Comparison of ENCODE assay signal across 12 mouse cellular contexts in genomic region chr2:29839460-29839859, GRCm38 (mm10). TPM values are rescaled to one million over a fixed set of nuclear protein-coding genes. Genes with fewer than 3 reads are reported as not detected.
DNase-seq lines count a peak whose midpoint lies in the region; ATAC-seq and TF ChIP-seq lines count a peak whose summit lies in the region.
"Had no signal": no experiment of that assay in that cellular context is flagged by ENCODE, and none has a peak within 500 bp of the region (broad histone marks: within the 10 kb centered on the region; RNA-seq: fewer than 3 reads in every experiment).

No protein-coding gene starts in this region.

- DNase-seq in forebrain, embryonic 10.5 days (ENCODE audit: extremely low spot score, low spot score) = no peak
- peak; percentile 78 for DNase-seq in brain, embryonic 14.5 days (ENCODE audit: low read depth)
- peak; percentile 27 for DNase-seq in midbrain, postnatal 0 days (ENCODE audit: low spot score)
- DNase-seq in urinary bladder, adult 18-20 months (ENCODE audit: low spot score in 2 of 2) = no peak
- no peak for DNase-seq in heart, adult 8-10 months (ENCODE audit: low spot score)
- DNase-seq: cerebellum, adult 8-10 months had no signal

- TF ChIP-seq POLR2A in brain, embryonic 14.5 days (IDR thresholded peaks at IDR 0.05; ENCODE audit: borderline replicate concordance, extremely low read depth, insufficient read depth, insufficient read length, poor library complexity, severe bottlenecking) = no peak

- peak; percentile 54 for ATAC-seq in forebrain, embryonic 12.5 days (ENCODE audit: low FRiP score)
- peak; percentile 49; the same call in 1 of the 2 replicates for ATAC-seq in hindbrain, embryonic 15.5 days (ENCODE audit: low FRiP score, low read depth)
- no peak for ATAC-seq in midbrain, postnatal 0 days (ENCODE audit: low FRiP score)
- ATAC-seq in kidney, embryonic 14.5 days (ENCODE audit: low FRiP score, low TSS enrichment) = no peak
- ATAC-seq: intestine, postnatal 0 days had no signal

- H3K36me3 ChIP-seq in forebrain, embryonic 12.5 days (replicated peaks) = peaks cover 13% of the 10 kb centered on the region
- H3K36me3 ChIP-seq in forebrain, embryonic 10.5 days (replicated peaks) = peaks cover 79% of the 10 kb centered on the region
- peaks cover 9% of the 10 kb centered on the region for H3K36me3 ChIP-seq in hindbrain, embryonic 15.5 days
- H3K36me3 ChIP-seq in midbrain, postnatal 0 days (ENCODE audit: insufficient read depth, low read length) = peaks cover 20% of the 10 kb centered on the region
- H3K36me3 ChIP-seq in kidney, embryonic 14.5 days (ENCODE audit: control insufficient read depth, insufficient read depth, low read length) = peaks cover 44% of the 10 kb centered on the region

- WGBS in forebrain, embryonic 12.5 days = 36% methylated on average over 4 of the region's 4 CpGs
- WGBS in forebrain, embryonic 10.5 days = 56% methylated on average over 4 of the region's 4 CpGs
- 13% methylated on average over 4 of the region's 4 CpGs for WGBS in hindbrain, embryonic 15.5 days
- 18% methylated on average over 3 of the region's 4 CpGs for WGBS in midbrain, postnatal 0 days
- 46% methylated on average over 4 of the region's 4 CpGs for WGBS in kidney, embryonic 14.5 days

- H3K9ac ChIP-seq in forebrain, embryonic 12.5 days = no peak overlapping the region
- no peak overlapping the region for H3K9ac ChIP-seq in hindbrain, embryonic 15.5 days
- H3K9ac ChIP-seq in midbrain, postnatal 0 days (replicated peaks; ENCODE audit: low read length, poor library complexity, severe bottlenecking) = no peak overlapping the region
- no peak overlapping the region for H3K9ac ChIP-seq in kidney, embryonic 14.5 days (ENCODE audit: low read depth, low read length)
- H3K9ac ChIP-seq: liver, embryonic 15.5 days had no signal

- no peak overlapping the region for H3K27ac ChIP-seq in forebrain, embryonic 12.5 days
- no peak overlapping the region; the same call in 1 of the 2 replicates for H3K27ac ChIP-seq in forebrain, embryonic 10.5 days
- peak overlapping the region; percentile 13; the same call in 1 of the 2 replicates for H3K27ac ChIP-seq in hindbrain, embryonic 15.5 days (replicated peaks)
- H3K27ac ChIP-seq in midbrain, postnatal 0 days (ENCODE audit: low read depth, low read length) = no peak overlapping the region
- no peak overlapping the region for H3K27ac ChIP-seq in kidney, embryonic 14.5 days (ENCODE audit: low read depth, low read length)
- H3K27ac ChIP-seq: liver, embryonic 15.5 days; macrophage had no signal

- H3K4me3 ChIP-seq in forebrain, embryonic 12.5 days (replicated peaks) = no peak overlapping the region
- H3K4me3 ChIP-seq in forebrain, embryonic 10.5 days = no peak overlapping the region
- H3K4me3 ChIP-seq in hindbrain, embryonic 15.5 days = no peak overlapping the region
- H3K4me3 ChIP-seq in midbrain, postnatal 0 days (ENCODE audit: low read depth, low read length) = no peak overlapping the region
- H3K4me3 ChIP-seq in kidney, embryonic 14.5 days (ENCODE audit: low read length) = no peak overlapping the region
- H3K4me3 ChIP-seq: liver, embryonic 15.5 days had no signal

- peaks cover 74% of the 10 kb centered on the region for H3K27me3 ChIP-seq in forebrain, embryonic 12.5 days
- peaks cover 100% of the 10 kb centered on the region for H3K27me3 ChIP-seq in forebrain, embryonic 10.5 days (ENCODE audit: poor library complexity, severe bottlenecking)
- no peaks in the 10 kb centered on the region for H3K27me3 ChIP-seq in hindbrain, embryonic 15.5 days
- H3K27me3 ChIP-seq in midbrain, postnatal 0 days (ENCODE audit: insufficient read depth, low read length) = no peaks in the 10 kb centered on the region
- peaks cover 12% of the 10 kb centered on the region for H3K27me3 ChIP-seq in kidney, embryonic 14.5 days (ENCODE audit: control insufficient read depth, insufficient read depth, low read length)

- no peak overlapping the region for H3K4me2 ChIP-seq in forebrain, embryonic 12.5 days
- H3K4me2 ChIP-seq in hindbrain, embryonic 15.5 days = no peak overlapping the region
- H3K4me2 ChIP-seq in midbrain, postnatal 0 days (ENCODE audit: low read depth, low read length, poor library complexity, severe bottlenecking) = no peak overlapping the region
- H3K4me2 ChIP-seq in kidney, embryonic 14.5 days (replicated peaks; ENCODE audit: low read depth, low read length) = no peak overlapping the region
- H3K4me2 ChIP-seq: liver, embryonic 15.5 days had no signal

- H3K4me1 ChIP-seq in forebrain, embryonic 12.5 days = peaks cover 71% of the 10 kb centered on the region
- peaks cover 58% of the 10 kb centered on the region for H3K4me1 ChIP-seq in forebrain, embryonic 10.5 days
- peaks cover 33% of the 10 kb centered on the region for H3K4me1 ChIP-seq in hindbrain, embryonic 15.5 days (replicated peaks)
- H3K4me1 ChIP-seq in midbrain, postnatal 0 days (ENCODE audit: insufficient read depth, low read length) = no peaks in the 10 kb centered on the region
- H3K4me1 ChIP-seq in kidney, embryonic 14.5 days (ENCODE audit: control insufficient read depth, insufficient read depth, low read length) = no peaks in the 10 kb centered on the region
- H3K4me1 ChIP-seq: liver, embryonic 15.5 days had no signal

- no peak for TF ChIP-seq CTCF in brain, embryonic 14.5 days (IDR thresholded peaks at IDR 0.05; ENCODE audit: borderline replicate concordance, extremely low read depth, insufficient read depth, insufficient read length)
- no peak for TF ChIP-seq CTCF in midbrain, postnatal 0 days (IDR thresholded peaks at IDR 0.05)

- no peaks in the 10 kb centered on the region for H3K9me3 ChIP-seq in forebrain, embryonic 12.5 days
- no peaks in the 10 kb centered on the region for H3K9me3 ChIP-seq in forebrain, embryonic 10.5 days
- no peaks in the 10 kb centered on the region for H3K9me3 ChIP-seq in hindbrain, embryonic 15.5 days
- H3K9me3 ChIP-seq in midbrain, postnatal 0 days (ENCODE audit: low read length) = no peaks in the 10 kb centered on the region
- H3K9me3 ChIP-seq in kidney, embryonic 14.5 days (ENCODE audit: control insufficient read depth, low read length) = no peaks in the 10 kb centered on the region
- H3K9me3 ChIP-seq: liver, embryonic 15.5 days had no signal

RNA-seq across cellular contexts. Expression of gene Urm1, which starts 19.6 kb away (rescaled TPM):
- 13.6 and 14.9 TPM in 2 replicates for polyA plus RNA-seq in forebrain, embryonic 12.5 days (2016; fragmentation: Nextera tagmentation; extraction: Ambion mirVana)
- 15.9 and 17.4 TPM in 2 replicates for polyA plus RNA-seq in forebrain, embryonic 10.5 days (2016; fragmentation: Nextera tagmentation; extraction: Ambion mirVana)
- 51.5 and 67.1 TPM in 2 replicates for polyA plus RNA-seq in brain, embryonic 14.5 days (2012; rRNA removed)
- 25.8 and 27.8 TPM in 2 replicates for polyA plus RNA-seq in hindbrain, embryonic 15.5 days (2015; fragmentation: Nextera tagmentation; extraction: Ambion mirVana)
- 66.9 and 73.5 TPM in 2 replicates for total RNA-seq in midbrain, postnatal 0 days (2014; rRNA removed)
- polyA plus RNA-seq in midbrain, postnatal 0 days (2015; fragmentation: Nextera tagmentation; extraction: Ambion mirVana) = 30.7 and 32.6 TPM in 2 replicates
- 27.3 and 29.2 TPM in 2 replicates for polyA plus RNA-seq in kidney, embryonic 14.5 days (2014; fragmentation: Nextera tagmentation; extraction: Ambion mirVana)
- 10 to 100 TPM; 33.2 to 37.6 (median 37.1) TPM for total RNA-seq in heart, adult 8-10 months (2022)

RNA-seq across cellular contexts. Expression of gene Cercam, which starts 29.5 kb away (rescaled TPM):
- polyA plus RNA-seq in forebrain, embryonic 12.5 days (2016; fragmentation: Nextera tagmentation; extraction: Ambion mirVana) = 9.4 and 10.1 TPM in 2 replicates
- polyA plus RNA-seq in forebrain, embryonic 10.5 days (2016; fragmentation: Nextera tagmentation; extraction: Ambion mirVana) = 15.0 and 16.3 TPM in 2 replicates
- polyA plus RNA-seq in brain, embryonic 14.5 days (2012; rRNA removed) = 24.8 and 39.2 TPM in 2 replicates
- polyA plus RNA-seq in hindbrain, embryonic 15.5 days (2015; fragmentation: Nextera tagmentation; extraction: Ambion mirVana) = 22.1 and 25.9 TPM in 2 replicates
- total RNA-seq in midbrain, postnatal 0 days (2014; rRNA removed) = 21.4 and 28.0 TPM in 2 replicates
- polyA plus RNA-seq in midbrain, postnatal 0 days (2015; fragmentation: Nextera tagmentation; extraction: Ambion mirVana) = 22.8 and 26.0 TPM in 2 replicates
- 8.9 and 15.6 TPM in 2 replicates for polyA plus RNA-seq in kidney, embryonic 14.5 days (2014; fragmentation: Nextera tagmentation; extraction: Ambion mirVana)
- 1 to 10 TPM; 2.7 to 3.6 (median 3.1) TPM for total RNA-seq in heart, adult 8-10 months (2022)

RNA-seq across cellular contexts. Expression of gene Slc27a4, which starts 37.0 kb away (rescaled TPM):
- 16.5 and 19.4 TPM in 2 replicates for polyA plus RNA-seq in forebrain, embryonic 12.5 days (2016; fragmentation: Nextera tagmentation; extraction: Ambion mirVana)
- polyA plus RNA-seq in forebrain, embryonic 10.5 days (2016; fragmentation: Nextera tagmentation; extraction: Ambion mirVana) = 7.9 and 8.6 TPM in 2 replicates
- polyA plus RNA-seq in brain, embryonic 14.5 days (2012; rRNA removed) = 67.6 and 78.8 TPM in 2 replicates
- 47.2 and 50.0 TPM in 2 replicates for polyA plus RNA-seq in hindbrain, embryonic 15.5 days (2015; fragmentation: Nextera tagmentation; extraction: Ambion mirVana)
- total RNA-seq in midbrain, postnatal 0 days (2014; rRNA removed) = 111 and 128 TPM in 2 replicates
- 48.5 and 50.2 TPM in 2 replicates for polyA plus RNA-seq in midbrain, postnatal 0 days (2015; fragmentation: Nextera tagmentation; extraction: Ambion mirVana)
- polyA plus RNA-seq in kidney, embryonic 14.5 days (2014; fragmentation: Nextera tagmentation; extraction: Ambion mirVana) = 9.1 and 11.4 TPM in 2 replicates
- 10 to 100 TPM; 13.4 to 18.7 (median 16.4) TPM for total RNA-seq in heart, adult 8-10 months (2022)

RNA-seq across cellular contexts. Expression of gene Odf2, which starts 49.6 kb away (rescaled TPM):
- 118 and 133 TPM in 2 replicates for polyA plus RNA-seq in forebrain, embryonic 12.5 days (2016; fragmentation: Nextera tagmentation; extraction: Ambion mirVana)
- 124 and 125 TPM in 2 replicates for polyA plus RNA-seq in forebrain, embryonic 10.5 days (2016; fragmentation: Nextera tagmentation; extraction: Ambion mirVana)
- polyA plus RNA-seq in brain, embryonic 14.5 days (2012; rRNA removed) = 72.4 and 100 TPM in 2 replicates
- 67.9 and 70.8 TPM in 2 replicates for polyA plus RNA-seq in hindbrain, embryonic 15.5 days (2015; fragmentation: Nextera tagmentation; extraction: Ambion mirVana)
- 77.0 and 102 TPM in 2 replicates for total RNA-seq in midbrain, postnatal 0 days (2014; rRNA removed)
- 72.0 and 90.9 TPM in 2 replicates for polyA plus RNA-seq in midbrain, postnatal 0 days (2015; fragmentation: Nextera tagmentation; extraction: Ambion mirVana)
- 43.8 and 79.9 TPM in 2 replicates for polyA plus RNA-seq in kidney, embryonic 14.5 days (2014; fragmentation: Nextera tagmentation; extraction: Ambion mirVana)
- 10 to 100 TPM; 17.0 to 28.1 (median 19.8) TPM for total RNA-seq in heart, adult 8-10 months (2022)

RNA-seq across cellular contexts. Expression of gene Trub2, which starts 51.2 kb away (rescaled TPM):
- polyA plus RNA-seq in forebrain, embryonic 12.5 days (2016; fragmentation: Nextera tagmentation; extraction: Ambion mirVana) = 40.0 and 42.5 TPM in 2 replicates
- 56.3 and 57.6 TPM in 2 replicates for polyA plus RNA-seq in forebrain, embryonic 10.5 days (2016; fragmentation: Nextera tagmentation; extraction: Ambion mirVana)
- polyA plus RNA-seq in brain, embryonic 14.5 days (2012; rRNA removed) = 43.2 and 47.8 TPM in 2 replicates
- 32.0 and 32.1 TPM in 2 replicates for polyA plus RNA-seq in hindbrain, embryonic 15.5 days (2015; fragmentation: Nextera tagmentation; extraction: Ambion mirVana)
- total RNA-seq in midbrain, postnatal 0 days (2014; rRNA removed) = 36.7 and 50.7 TPM in 2 replicates
- 25.7 and 32.0 TPM in 2 replicates for polyA plus RNA-seq in midbrain, postnatal 0 days (2015; fragmentation: Nextera tagmentation; extraction: Ambion mirVana)
- polyA plus RNA-seq in kidney, embryonic 14.5 days (2014; fragmentation: Nextera tagmentation; extraction: Ambion mirVana) = 36.5 and 41.3 TPM in 2 replicates
- total RNA-seq in heart, adult 8-10 months (2022) = 10 to 100 TPM; 38.6 to 47.6 (median 42.0) TPM

Comparison
In these comparisons a context has a peak if more than half of its experiments do, and no peak if none do; other contexts are left out.
1. ATAC-seq: peak in forebrain, embryonic 12.5 days (single experiment) and hindbrain, embryonic 15.5 days (single experiment); none in midbrain, postnatal 0 days (single experiment) and kidney, embryonic 14.5 days (single experiment).
2. DNase-seq: peak in brain, embryonic 14.5 days (single experiment) and midbrain, postnatal 0 days (single experiment); none in forebrain, embryonic 10.5 days (single experiment), urinary bladder, adult 18-20 months (0 of 2) and heart, adult 8-10 months (single experiment).